Mouse (Mus musculus): Measurements from ENCODE around the gene Pwwp2b. TPM values are rescaled to one million over a fixed set of nuclear protein-coding genes. Genes with fewer than 3 reads are reported as not detected.

Gene Pwwp2b
- polyA plus RNA-seq, 1 experiment from 2014 or later, result 27.5 TPM

DNA sequence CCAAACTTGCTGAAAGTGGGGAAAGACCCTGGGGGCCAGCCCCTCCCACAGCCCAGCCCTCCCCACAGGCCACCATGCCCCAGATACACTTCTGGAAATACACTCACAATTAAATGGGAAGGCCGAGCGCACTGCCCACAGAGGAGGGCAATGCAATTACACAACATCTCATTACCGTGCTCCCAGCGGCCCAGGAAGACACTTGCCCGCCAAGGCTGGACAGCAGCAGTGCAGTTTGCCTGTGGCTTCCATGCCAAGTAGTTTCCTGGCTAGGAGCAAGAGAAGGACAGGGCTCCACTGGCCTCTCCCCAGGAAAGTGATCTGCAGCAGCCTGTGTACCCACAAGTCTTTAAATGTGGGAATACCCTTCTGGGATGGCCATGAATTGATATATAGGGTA, 64.4 kb downstream of the Pwwp2b start:
- no peak for TF ChIP-seq CTCF (IDR thresholded peaks at IDR 0.05)
- no peak for TF ChIP-seq EP300 (IDR thresholded peaks at IDR 0.05)
- no peak for ATAC-seq
- WGBS, result 59% methylated on average over 5 of the region's 5 CpGs

DNA sequence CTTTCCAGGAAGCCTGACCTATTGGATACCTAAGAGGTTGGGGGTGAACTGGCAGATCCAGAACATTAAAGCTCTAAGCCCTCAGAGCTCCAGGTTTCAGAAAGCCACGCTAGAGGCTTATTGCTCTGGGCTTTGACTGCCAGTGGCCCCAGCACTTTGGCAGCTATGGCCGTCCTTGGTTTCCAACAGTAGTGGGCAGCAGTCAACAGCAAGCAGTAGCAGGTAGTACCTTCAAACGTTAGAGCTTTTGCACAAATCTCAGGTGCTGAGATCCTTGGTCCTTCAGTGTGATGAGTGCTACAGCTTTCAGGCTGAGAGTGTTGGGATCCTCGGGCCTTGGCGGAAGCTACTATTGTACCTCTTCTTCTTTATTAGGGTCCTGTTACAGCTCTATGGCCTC, 65.1 kb downstream of the Pwwp2b start:
- ATAC-seq, result no peak
- H3K36me3 ChIP-seq (ENCODE audit: insufficient read depth, low read length), result no peaks in the 10 kb centered on the region
- H3K4me3 ChIP-seq (ENCODE audit: low read depth, low read length), result no peak overlapping the region
- 0 out of 2 replicates have a peak, but pooled peaks cover under 1% of the 10 kb centered on the region for H3K4me1 ChIP-seq (ENCODE audit: insufficient read depth, low read depth, low read length)
- H3K9ac ChIP-seq (replicated peaks; ENCODE audit: low read depth), result no peak overlapping the region
- no peak for DNase-seq (ENCODE audit: low spot score)
- no peak overlapping the region for H3K27ac ChIP-seq (ENCODE audit: low read length)
- 82% methylated on average over 5 of the region's 5 CpGs for WGBS
- H3K9me3 ChIP-seq (ENCODE audit: low read length), result no peaks in the 10 kb centered on the region
- no peak overlapping the region for H3K4me2 ChIP-seq (replicated peaks; ENCODE audit: low read depth, low read length)
- no peaks in the 10 kb centered on the region for H3K27me3 ChIP-seq (replicated peaks; ENCODE audit: insufficient read depth, low read length)
- TF ChIP-seq EP300 (IDR thresholded peaks at IDR 0.05) (no peak), CTCF (IDR thresholded peaks at IDR 0.05) (peak; percentile 19)

More for the DNA sequence above, 64.4 kb downstream of the Pwwp2b start:
- H3K36me3 ChIP-seq (ENCODE audit: insufficient read depth, low read length), result no peaks in the 10 kb centered on the region
- no peak overlapping the region for H3K4me3 ChIP-seq (ENCODE audit: low read depth, low read length)
- H3K9ac ChIP-seq (replicated peaks; ENCODE audit: low read depth), result no peak overlapping the region
- 0 out of 2 replicates have a peak, but pooled peaks cover 2% of the 10 kb centered on the region for H3K4me1 ChIP-seq (ENCODE audit: insufficient read depth, low read depth, low read length)
- no peak overlapping the region for H3K4me2 ChIP-seq (replicated peaks; ENCODE audit: low read depth, low read length)
- no peak for DNase-seq (ENCODE audit: low spot score)
- no peak overlapping the region for H3K27ac ChIP-seq (ENCODE audit: low read length)
- H3K9me3 ChIP-seq (ENCODE audit: low read length), result no peaks in the 10 kb centered on the region
- no peaks in the 10 kb centered on the region for H3K27me3 ChIP-seq (replicated peaks; ENCODE audit: insufficient read depth, low read length)

DNA sequence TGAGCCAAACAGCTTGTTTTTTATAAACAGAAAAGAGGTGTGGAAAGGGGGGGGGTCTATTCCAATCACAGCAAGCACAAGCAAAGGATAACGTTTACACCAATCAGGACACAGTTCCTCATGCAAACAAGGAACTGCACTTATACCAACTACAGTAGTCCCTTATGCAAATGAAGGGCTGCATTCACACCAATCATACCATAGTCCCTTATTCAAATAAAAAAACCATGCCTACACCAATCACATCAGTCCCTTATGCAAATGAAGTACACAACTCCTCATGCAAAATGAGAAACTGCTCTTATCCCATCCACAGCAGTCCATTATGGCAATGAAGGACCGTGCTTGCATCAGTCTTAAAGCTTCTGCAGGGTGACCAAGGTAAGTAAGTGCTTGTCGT, 66.4 kb downstream of the Pwwp2b start:
- H3K9ac ChIP-seq (replicated peaks; ENCODE audit: low read depth), result no peak overlapping the region
- ATAC-seq, result no peak

DNA sequence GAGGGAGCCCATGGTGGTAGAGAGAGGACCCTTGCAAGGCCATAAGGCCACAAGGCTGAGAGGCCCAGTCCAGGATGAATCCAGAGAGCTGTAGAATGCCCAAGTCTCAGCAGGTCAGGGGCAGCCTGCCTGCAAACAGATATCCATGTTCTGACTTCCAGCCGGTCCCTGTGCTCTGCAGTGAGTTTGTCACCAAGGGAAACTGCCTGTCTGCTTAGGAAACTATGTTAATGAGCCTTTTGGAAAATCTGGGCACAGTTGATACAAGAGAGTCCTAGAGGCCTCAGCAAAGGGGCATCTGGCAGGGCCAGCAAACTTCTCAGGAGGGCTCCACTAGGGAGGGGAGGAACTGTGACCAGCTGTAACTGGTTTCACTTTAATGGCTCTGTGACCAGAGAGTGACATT, 70.7 kb downstream of the Pwwp2b start:
- DNase-seq (ENCODE audit: low spot score), result peak; percentile 77
- no peak overlapping the region for H3K9ac ChIP-seq (replicated peaks; ENCODE audit: low read depth)
- no peak overlapping the region for H3K4me2 ChIP-seq (replicated peaks; ENCODE audit: low read depth, low read length)
- ATAC-seq, result peak; percentile 81
- H3K27ac ChIP-seq (ENCODE audit: low read length), result no peak overlapping the region
- H3K4me3 ChIP-seq (ENCODE audit: low read depth, low read length), result no peak overlapping the region
- H3K4me1 ChIP-seq (ENCODE audit: insufficient read depth, low read depth, low read length), result no peaks in the 10 kb centered on the region
- H3K27me3 ChIP-seq (replicated peaks; ENCODE audit: insufficient read depth, low read length), result no peaks in the 10 kb centered on the region
- H3K9me3 ChIP-seq (ENCODE audit: low read length), result no peaks in the 10 kb centered on the region
- no peaks in the 10 kb centered on the region for H3K36me3 ChIP-seq (ENCODE audit: insufficient read depth, low read length)
- TF ChIP-seq EP300 (IDR thresholded peaks at IDR 0.05) (0 out of 2 replicates have a peak, but pooled peaks have one; percentile 13), CTCF (IDR thresholded peaks at IDR 0.05) (no peak)
- 50% methylated on average over 1 of the region's 1 CpGs for WGBS

More for the DNA sequence above, 66.4 kb downstream of the Pwwp2b start:
- Histone ChIP-seq H3K27ac (ENCODE audit: low read length) (no peak overlapping the region), H3K4me3 (ENCODE audit: low read depth, low read length) (no peak overlapping the region), H3K27me3 (replicated peaks; ENCODE audit: insufficient read depth, low read length) (no peaks in the 10 kb centered on the region), H3K4me2 (replicated peaks; ENCODE audit: low read depth, low read length) (no peak overlapping the region), H3K4me1 (ENCODE audit: insufficient read depth, low read depth, low read length) (no peaks in the 10 kb centered on the region), H3K9me3 (ENCODE audit: low read length) (no peaks in the 10 kb centered on the region), H3K36me3 (ENCODE audit: insufficient read depth, low read length) (no peaks in the 10 kb centered on the region)
- no peak for DNase-seq (ENCODE audit: low spot score)
- TF ChIP-seq EP300 (IDR thresholded peaks at IDR 0.05) (no peak), CTCF (IDR thresholded peaks at IDR 0.05) (no peak)
- 67% methylated on average over 3 of the region's 3 CpGs for WGBS

Other genes starting within 250 kb of the Pwwp2b start
- 0.54 and 1.1 TPM in 2 replicates for gene Dpysl4, start 162.5 kb upstream of the Pwwp2b start, polyA plus RNA-seq (2015; fragmentation: Nextera tagmentation; extraction: Ambion mirVana)
- gene Lrrc27, start 35.5 kb upstream of the Pwwp2b start, polyA plus RNA-seq (2015; fragmentation: Nextera tagmentation; extraction: Ambion mirVana), result 2.3 and 2.7 TPM in 2 replicates
- gene Stk32c, start 35.2 kb upstream of the Pwwp2b start, polyA plus RNA-seq (2015; fragmentation: Nextera tagmentation; extraction: Ambion mirVana), result 0.06 TPM in 1 of 2 replicates, not detected in the other
- 41.3 and 44.8 TPM in 2 replicates for gene Inpp5a, start 140.6 kb downstream of the Pwwp2b start, polyA plus RNA-seq (2015; fragmentation: Nextera tagmentation; extraction: Ambion mirVana)